In genomic region chr13:63990480-63990958, GRCm38 (mm10) we compare ENCODE assay signal across 7 mouse cellular contexts.
A peak's percentile ranks its signal among the peaks of the same experiment; 100 is the strongest.
DNase-seq lines count a peak whose midpoint lies in the region; ATAC-seq and TF ChIP-seq lines count a peak whose summit lies in the region.

No protein-coding gene starts in this region.

- DNase-seq in 3T3-L1 (ENCODE audit: low read depth, low spot score) (peak; percentile 55), 416B (ENCODE audit: low read depth) (peak; percentile 8)
- peak; percentile 87 for DNase-seq in kidney, postnatal 0 days (ENCODE audit: low spot score)
- peak; percentile 33 for DNase-seq in midbrain, embryonic 10.5 days (ENCODE audit: low spot score)
- no peak for DNase-seq in ovary, adult 18-20 months (ENCODE audit: low spot score)
- no peak for DNase-seq in urinary bladder, adult 2 months (ENCODE audit: low spot score)

- H3K4me1 ChIP-seq in heart, embryonic 11.5 days (ENCODE audit: control insufficient read depth, insufficient read depth, low read length), result no peaks in the 10 kb centered on the region; the same call in none of the 2 replicates
- H3K4me1 ChIP-seq in kidney, postnatal 0 days (replicated peaks; ENCODE audit: insufficient read depth, low read length), result peaks cover 6% of the 10 kb centered on the region; the same call in 1 of the 2 replicates
- H3K4me1 ChIP-seq in midbrain, embryonic 10.5 days, result peaks cover 21% of the 10 kb centered on the region

- no peaks in the 10 kb centered on the region for H3K36me3 ChIP-seq in heart, embryonic 11.5 days (ENCODE audit: control insufficient read depth, insufficient read depth, low read length)
- H3K36me3 ChIP-seq in kidney, postnatal 0 days (ENCODE audit: insufficient read depth, low read length), result no peaks in the 10 kb centered on the region
- H3K36me3 ChIP-seq in midbrain, embryonic 10.5 days, result no peaks in the 10 kb centered on the region

- no peak overlapping the region for H3K27ac ChIP-seq in heart, embryonic 11.5 days (ENCODE audit: low read depth, low read length)
- H3K27ac ChIP-seq in kidney, postnatal 0 days, result peak overlapping the region; percentile 62
- H3K27ac ChIP-seq in midbrain, embryonic 10.5 days (replicated peaks), result peak overlapping the region; percentile 81

- ATAC-seq in heart, embryonic 11.5 days (replicated peaks; ENCODE audit: insufficient number of reproducible peaks, low FRiP score, low TSS enrichment), result no peak
- ATAC-seq in kidney, postnatal 0 days (replicated peaks; ENCODE audit: low FRiP score, low read depth), result peak; percentile 52; the same call in 1 of the 2 replicates

- no peaks in the 10 kb centered on the region for H3K9me3 ChIP-seq in heart, embryonic 11.5 days (replicated peaks; ENCODE audit: control insufficient read depth, low read length)
- no peaks in the 10 kb centered on the region for H3K9me3 ChIP-seq in kidney, postnatal 0 days (replicated peaks; ENCODE audit: low read length)
- H3K9me3 ChIP-seq in midbrain, embryonic 10.5 days (replicated peaks), result no peaks in the 10 kb centered on the region

- H3K9ac ChIP-seq in heart, embryonic 11.5 days (ENCODE audit: low read depth, low read length), result peak overlapping the region; percentile 39; the same call in 1 of the 2 replicates
- H3K9ac ChIP-seq in kidney, postnatal 0 days (ENCODE audit: low read depth, low read length), result no peak overlapping the region

- peak overlapping the region; percentile 27; the same call in 1 of the 2 replicates for H3K4me2 ChIP-seq in heart, embryonic 11.5 days
- H3K4me2 ChIP-seq in kidney, postnatal 0 days (ENCODE audit: low read length), result peak overlapping the region; percentile 33

- no peaks in the 10 kb centered on the region for H3K27me3 ChIP-seq in heart, embryonic 11.5 days (ENCODE audit: control insufficient read depth, insufficient read depth, low read length)
- H3K27me3 ChIP-seq in kidney, postnatal 0 days (ENCODE audit: insufficient read depth, low read length), result no peaks in the 10 kb centered on the region
- H3K27me3 ChIP-seq in midbrain, embryonic 10.5 days (ENCODE audit: low read depth, poor library complexity, severe bottlenecking), result peaks cover 15% of the 10 kb centered on the region

- peak; percentile 69 for TF ChIP-seq CTCF in kidney, postnatal 0 days (IDR thresholded peaks at IDR 0.05; ENCODE audit: low read depth)

- 20% methylated on average over 8 of the region's 8 CpGs for WGBS in heart, embryonic 11.5 days (ENCODE audit: insufficient replicate concordance)
- 13% methylated on average over 8 of the region's 8 CpGs for WGBS in kidney, postnatal 0 days
- WGBS in midbrain, embryonic 10.5 days, result 25% methylated on average over 8 of the region's 8 CpGs

- H3K4me3 ChIP-seq in heart, embryonic 11.5 days (ENCODE audit: low read depth, low read length), result no peak overlapping the region
- no peak overlapping the region for H3K4me3 ChIP-seq in kidney, postnatal 0 days (replicated peaks; ENCODE audit: low read depth, low read length)
- H3K4me3 ChIP-seq in midbrain, embryonic 10.5 days, result peak overlapping the region; percentile 26; the same call in 1 of the 2 replicates

Comparison
In these comparisons a context has a peak if more than half of its experiments do, and no peak if none do; other contexts are left out.
1. DNase-seq: peak in 3T3-L1 (single experiment), 416B (single experiment), kidney, postnatal 0 days (single experiment) and midbrain, embryonic 10.5 days (single experiment); none in ovary, adult 18-20 months (single experiment) and urinary bladder, adult 2 months (single experiment).